Mouse (Mus musculus) hindbrain, embryonic 11.5 days (tissue): ENCODE results near the gene Plcb1. TPM values are rescaled to one million over a fixed set of nuclear protein-coding genes. Genes with fewer than 3 reads are reported as not detected.

Experiments
- ATAC-seq: fragments of 200-750 bp; cut with Nextera tagmentation; 2 replicates; pipeline ENCODE4 v1.8.0; 2017; ENCODE audit warnings: mild to moderate bottlenecking, moderate TSS enrichment, moderate library complexity; ENCODE audit not compliant: low FRiP score
- DNase-seq: peaks from one replicate; pipeline ENCODE4 v3.0.0-alpha.2; 2015; ENCODE audit warnings: low spot score
- H3K27ac ChIP-seq: fragments of 300-500 bp; sonication (generic); 2 replicates; pipeline ENCODE4 v1.5.1; 2014; ENCODE audit warnings: mild to moderate bottlenecking, low read depth, low read length
- H3K27me3 ChIP-seq: fragments of 300-500 bp; sonication (generic); 2 replicates; pipeline ENCODE4 v1.6.1; 2014; ENCODE audit warnings: mild to moderate bottlenecking, low read length, moderate library complexity, mixed read lengths; ENCODE audit not compliant: control insufficient read depth, insufficient read depth
- H3K36me3 ChIP-seq: fragments of 300-500 bp; sonication (generic); 2 replicates; pipeline ENCODE4 v1.6.1; 2014; ENCODE audit warnings: mild to moderate bottlenecking, low read length, moderate library complexity, mixed read lengths; ENCODE audit not compliant: control insufficient read depth, insufficient read depth
- H3K4me1 ChIP-seq: fragments of 300-500 bp; sonication (generic); replicated peaks from 2 replicates; pipeline ENCODE4 v1.6.1; 2014; ENCODE audit warnings: low read length, mixed read lengths; ENCODE audit not compliant: control insufficient read depth, insufficient read depth
- H3K4me2 ChIP-seq: fragments of 300-500 bp; sonication (generic); replicated peaks from 2 replicates; pipeline ENCODE4 v1.6.1; 2014; ENCODE audit warnings: mild to moderate bottlenecking, low read depth, low read length
- H3K4me3 ChIP-seq: fragments of 300-500 bp; sonication (generic); 2 replicates; pipeline ENCODE4 v1.5.1; 2014; ENCODE audit warnings: low read depth, low read length
- H3K9ac ChIP-seq: fragments of 300-500 bp; sonication (generic); 2 replicates; pipeline ENCODE4 v1.6.1; 2014; ENCODE audit warnings: low read depth, low read length
- H3K9me3 ChIP-seq: fragments of 300-500 bp; sonication (generic); 2 replicates; pipeline ENCODE4 v1.6.1; 2016; ENCODE audit warnings: low read length; ENCODE audit not compliant: control insufficient read depth
- WGBS: fragments of 180-500 bp; shearing (Covaris S2); extraction: QIAGEN DNeasy Blood & Tissue Kit; methylation state at CpG from one replicate; pipeline ENCODE4 v1.1.7; 2014; 5-methylcytosine and 5-hydroxymethylcytosine counted together
- polyA plus RNA-seq: library from polyadenylated mRNA; unstranded; fragments of >200 nt; fragmentation: Nextera tagmentation; extraction: Ambion mirVana; gene quantifications from 2 replicates; pipeline ENCODE4 v1.2.1, GENCODE M21; 2014

Plcb1 gene
- polyA plus RNA-seq, 1 experiment from 2014 or later = 10.7 TPM

DNA sequence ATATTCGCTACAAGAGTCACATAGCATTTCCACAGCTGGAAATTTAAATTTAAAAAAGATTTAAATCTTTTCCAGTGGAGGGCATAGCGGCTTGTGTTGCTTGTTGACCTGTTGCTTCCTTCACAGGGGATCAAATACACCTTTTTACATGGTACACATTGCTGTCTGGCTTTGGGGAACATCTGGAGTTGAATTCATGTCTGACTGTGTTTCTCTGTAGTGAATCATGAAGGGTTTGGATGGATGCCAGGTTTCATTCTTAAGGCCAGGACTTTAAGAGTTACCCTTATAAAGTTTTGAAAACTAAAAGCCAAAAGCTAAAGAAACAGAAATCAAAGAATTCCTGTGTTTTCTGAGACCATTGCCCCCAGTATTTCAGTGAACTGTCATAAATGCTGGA, 232.8 kb downstream of the Plcb1 start:
- Histone ChIP-seq H3K4me3 (no peak overlapping the region), H3K27ac (no peak overlapping the region), H3K9ac (no peak overlapping the region), H3K36me3 (no peaks in the 10 kb centered on the region), H3K9me3 (no peaks in the 10 kb centered on the region), H3K4me2 (no peak overlapping the region), H3K27me3 (no peaks in the 10 kb centered on the region), H3K4me1 (no peaks in the 10 kb centered on the region)
- WGBS = 78% methylated on average over 2 of the region's 2 CpGs
- no peak for ATAC-seq
- DNase-seq = no peak

DNA sequence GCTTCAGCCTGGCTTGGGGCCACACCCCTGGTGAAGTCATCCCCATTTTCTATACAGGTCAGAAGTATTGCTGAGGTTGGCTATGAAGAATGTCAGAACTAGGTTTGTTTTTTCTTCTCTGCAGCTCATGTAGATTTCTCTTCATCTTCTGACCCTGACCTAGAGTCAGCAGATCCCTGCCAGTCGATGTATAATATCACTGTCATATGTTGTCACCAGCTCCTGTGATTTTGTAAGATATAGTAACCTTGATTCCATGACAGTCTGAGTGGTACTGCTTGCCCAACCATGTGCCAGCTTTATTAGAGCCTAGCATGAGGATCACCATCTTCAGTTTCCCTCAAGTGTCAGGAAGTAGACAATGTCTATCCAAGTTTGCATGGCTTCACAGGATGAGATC, 233.7 kb downstream of the Plcb1 start:
- WGBS = 84% methylated on average over 1 of the region's 1 CpGs
- H3K9ac ChIP-seq = no peak overlapping the region
- DNase-seq (no peak), ATAC-seq (no peak)
- no peaks in the 10 kb centered on the region for H3K9me3 ChIP-seq
- H3K4me3 ChIP-seq = no peak overlapping the region
- no peaks in the 10 kb centered on the region for H3K27me3 ChIP-seq
- H3K4me2 ChIP-seq = no peak overlapping the region
- no peaks in the 10 kb centered on the region for H3K36me3 ChIP-seq
- no peak overlapping the region for H3K27ac ChIP-seq
- H3K4me1 ChIP-seq = no peaks in the 10 kb centered on the region

DNA sequence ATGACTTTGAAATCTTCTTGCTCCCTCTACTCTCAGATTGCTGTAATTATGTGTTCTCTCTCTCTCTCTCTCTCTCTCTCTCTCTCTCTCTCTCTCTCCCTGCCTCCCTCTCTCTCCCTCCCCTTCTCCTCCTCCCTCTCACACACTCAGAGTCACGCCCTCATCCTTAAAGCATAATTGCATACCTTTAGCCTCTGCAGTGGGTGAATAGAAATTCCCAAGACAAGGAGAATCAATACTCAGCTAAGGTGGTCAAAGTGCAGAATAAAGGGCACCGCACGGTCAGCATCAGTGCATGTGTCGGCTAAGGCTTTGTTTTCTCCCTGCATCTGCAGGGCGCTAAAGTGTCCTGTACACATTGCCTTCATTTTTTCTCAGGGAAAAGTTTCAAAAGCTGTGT, 243.4 kb downstream of the Plcb1 start:
- Histone ChIP-seq H3K4me3 (no peak overlapping the region), H3K9me3 (no peaks in the 10 kb centered on the region), H3K36me3 (no peaks in the 10 kb centered on the region), H3K27ac (no peak overlapping the region), H3K4me1 (no peaks in the 10 kb centered on the region), H3K4me2 (no peak overlapping the region), H3K9ac (no peak overlapping the region), H3K27me3 (no peaks in the 10 kb centered on the region)
- DNase-seq (peak; percentile 18), ATAC-seq (peak; percentile 42; the same call in 1 of the 2 replicates)
- WGBS = 37% methylated on average over 5 of the region's 5 CpGs

DNA sequence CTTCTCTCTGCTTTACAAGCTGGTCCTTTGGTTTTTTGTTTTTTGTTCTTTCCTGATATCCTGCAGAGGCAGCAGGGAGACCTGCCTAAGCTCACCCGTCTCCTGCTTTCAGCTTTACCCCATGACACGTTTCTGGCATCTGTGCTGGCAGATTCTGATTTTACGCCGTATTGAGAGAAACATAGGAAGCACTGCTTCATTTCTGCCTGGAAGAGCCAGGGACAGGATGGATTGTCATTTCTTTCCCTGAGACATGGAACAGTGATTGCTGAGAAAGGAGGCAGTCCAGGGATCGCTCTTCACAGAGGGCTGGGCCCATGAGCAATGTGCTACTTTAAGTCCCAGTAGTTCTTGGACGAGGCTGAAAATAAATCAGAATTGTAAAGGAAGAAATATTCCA, 243.8 kb downstream of the Plcb1 start:
- H3K9ac ChIP-seq = no peak overlapping the region
- DNase-seq = no peak
- ATAC-seq = peak; percentile 14; the same call in 1 of the 2 replicates
- H3K4me2 ChIP-seq = no peak overlapping the region
- WGBS = 42% methylated on average over 6 of the region's 6 CpGs
- no peaks in the 10 kb centered on the region for H3K36me3 ChIP-seq
- H3K9me3 ChIP-seq = no peaks in the 10 kb centered on the region
- H3K27me3 ChIP-seq = no peaks in the 10 kb centered on the region
- no peak overlapping the region for H3K4me3 ChIP-seq
- no peaks in the 10 kb centered on the region for H3K4me1 ChIP-seq
- no peak overlapping the region for H3K27ac ChIP-seq

DNA sequence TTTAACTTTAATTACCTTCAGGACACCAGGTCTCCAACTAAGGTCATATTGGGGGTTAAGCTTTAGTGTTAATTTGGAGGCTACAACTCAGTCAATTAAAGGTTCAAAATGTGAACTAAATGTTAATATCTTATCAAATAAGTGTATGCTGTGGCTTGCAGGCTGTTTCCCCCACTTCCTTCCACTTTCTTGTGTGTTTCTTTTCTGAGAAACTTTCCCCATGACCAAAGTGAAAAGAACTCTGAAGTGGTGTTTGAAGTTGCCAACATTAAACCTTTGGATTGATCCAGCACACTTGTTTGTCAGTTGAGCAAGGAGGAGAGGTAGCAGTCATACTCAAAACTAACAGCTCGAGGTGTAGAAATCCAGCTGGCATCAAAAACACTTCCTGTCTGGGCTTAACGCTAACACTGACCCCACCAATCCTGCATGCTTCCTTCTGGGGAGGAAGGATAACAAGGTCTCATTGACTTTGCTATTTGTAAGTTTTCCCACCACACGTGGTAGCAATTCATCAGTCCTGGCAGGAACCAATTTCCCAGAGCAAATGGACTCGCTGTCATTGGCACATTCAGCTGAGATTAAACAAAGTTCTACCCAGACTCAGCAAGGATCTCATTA, 249.9 kb downstream of the Plcb1 start:
- 44% methylated on average over 4 of the region's 4 CpGs for whole genome bisulfite sequencing
- H3K27me3 ChIP-seq = no peaks in the 10 kb centered on the region
- no peaks in the 10 kb centered on the region for H3K36me3 ChIP-seq
- no peak overlapping the region for H3K4me2 ChIP-seq
- no peaks in the 10 kb centered on the region for H3K9me3 ChIP-seq
- DNase-seq (no peak), ATAC-seq (no peak)
- no peak overlapping the region for H3K4me3 ChIP-seq
- H3K9ac ChIP-seq = no peak overlapping the region
- H3K4me1 ChIP-seq = no peaks in the 10 kb centered on the region
- H3K27ac ChIP-seq = no peak overlapping the region

DNA sequence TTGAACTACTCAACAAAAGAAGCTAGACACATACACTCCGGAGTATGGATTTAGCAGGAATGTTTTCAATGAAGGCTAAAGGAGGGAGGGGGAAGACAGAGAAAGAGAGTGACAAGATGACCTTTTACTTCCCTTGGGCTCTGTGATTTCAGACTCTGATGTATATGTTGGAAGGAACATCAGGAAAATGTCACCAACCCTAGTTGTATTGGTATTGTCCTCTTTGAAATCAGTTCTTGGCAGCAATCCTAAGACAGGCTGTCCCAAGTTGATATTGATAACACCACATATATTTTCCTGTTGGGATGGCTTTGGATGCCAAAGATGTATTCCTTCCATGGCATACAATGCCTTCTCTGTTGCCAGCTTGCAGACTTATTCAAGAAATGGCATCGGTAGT, 262.9 kb downstream of the Plcb1 start:
- no peaks in the 10 kb centered on the region for H3K27me3 ChIP-seq
- no peak overlapping the region for H3K9ac ChIP-seq
- H3K4me3 ChIP-seq = no peak overlapping the region
- WGBS = 74% methylated on average over 2 of the region's 2 CpGs
- H3K27ac ChIP-seq = no peak overlapping the region
- H3K9me3 ChIP-seq = no peaks in the 10 kb centered on the region
- ATAC-seq (no peak), DNase-seq (no peak)
- no peaks in the 10 kb centered on the region for H3K36me3 ChIP-seq
- no peak overlapping the region for H3K4me2 ChIP-seq
- no peaks in the 10 kb centered on the region for H3K4me1 ChIP-seq

DNA sequence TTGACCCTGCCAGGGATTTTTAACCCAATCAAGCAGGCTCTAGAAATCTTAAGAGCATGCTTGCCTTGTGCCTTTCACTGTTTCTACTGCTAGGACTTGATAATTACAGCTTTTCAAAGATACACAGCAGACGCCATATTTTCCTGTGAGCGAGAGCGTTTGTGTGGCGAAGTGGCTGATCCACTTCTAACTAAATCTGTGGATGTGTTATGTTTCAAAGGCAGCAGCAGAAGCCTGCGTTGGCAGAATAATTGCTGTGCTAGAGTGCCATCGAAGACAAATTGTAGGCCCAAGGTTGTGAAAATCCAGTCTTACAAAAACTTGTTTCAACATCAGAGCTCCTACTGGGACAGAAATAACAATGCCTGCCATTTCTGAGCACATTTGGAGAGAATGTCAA, 263.4 kb downstream of the Plcb1 start:
- no peaks in the 10 kb centered on the region for H3K36me3 ChIP-seq
- no peaks in the 10 kb centered on the region for H3K9me3 ChIP-seq
- ATAC-seq (no peak), DNase-seq (no peak)
- H3K9ac ChIP-seq = no peak overlapping the region
- no peak overlapping the region for H3K4me3 ChIP-seq
- no peak overlapping the region for H3K4me2 ChIP-seq
- no peaks in the 10 kb centered on the region for H3K4me1 ChIP-seq
- H3K27ac ChIP-seq = no peak overlapping the region
- no peaks in the 10 kb centered on the region for H3K27me3 ChIP-seq
- 88% methylated on average over 6 of the region's 6 CpGs for WGBS

DNA sequence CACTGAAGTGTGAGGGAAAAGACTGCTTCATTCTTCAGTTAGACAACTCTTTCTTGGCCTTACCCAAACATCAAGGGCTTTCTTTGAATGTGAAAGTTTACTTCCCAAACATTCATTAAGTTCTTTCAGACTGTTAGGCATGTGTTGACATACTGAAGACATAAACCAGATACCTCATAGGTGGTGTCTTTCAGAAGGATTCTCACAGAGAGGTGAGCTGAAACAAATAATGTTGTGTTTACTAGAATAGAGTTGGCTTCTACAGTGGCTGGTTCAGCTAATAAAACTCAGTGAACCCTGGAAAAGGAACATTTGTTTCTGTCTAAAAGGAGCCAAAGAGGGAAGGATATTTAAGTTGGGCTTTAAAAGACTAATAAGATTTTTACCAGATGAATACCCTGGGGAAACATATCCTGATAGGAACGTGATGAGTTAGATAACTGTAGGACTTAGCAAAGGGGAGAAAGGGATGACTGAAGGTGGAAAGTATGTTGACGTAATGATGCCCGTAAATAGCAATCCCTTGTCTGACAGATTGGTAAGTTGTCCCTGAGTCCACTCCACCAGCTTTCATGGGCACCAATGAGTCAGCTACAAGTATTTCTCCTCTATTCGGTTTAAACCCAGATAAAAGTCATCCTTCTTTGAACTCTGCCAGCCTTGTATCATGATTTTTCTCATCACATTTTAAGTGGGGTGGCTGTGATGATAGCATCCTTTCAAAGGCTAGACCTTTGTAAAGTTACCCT, 265.8 kb downstream of the Plcb1 start:
- Histone ChIP-seq H3K9me3 (no peaks in the 10 kb centered on the region), H3K36me3 (no peaks in the 10 kb centered on the region), H3K4me3 (no peak overlapping the region), H3K9ac (no peak overlapping the region), H3K27ac (no peak overlapping the region), H3K4me2 (no peak overlapping the region), H3K27me3 (no peaks in the 10 kb centered on the region), H3K4me1 (no peaks in the 10 kb centered on the region)
- ATAC-seq (no peak), DNase-seq (no peak)
- 90% methylated on average over 4 of the region's 4 CpGs for WGBS

DNA sequence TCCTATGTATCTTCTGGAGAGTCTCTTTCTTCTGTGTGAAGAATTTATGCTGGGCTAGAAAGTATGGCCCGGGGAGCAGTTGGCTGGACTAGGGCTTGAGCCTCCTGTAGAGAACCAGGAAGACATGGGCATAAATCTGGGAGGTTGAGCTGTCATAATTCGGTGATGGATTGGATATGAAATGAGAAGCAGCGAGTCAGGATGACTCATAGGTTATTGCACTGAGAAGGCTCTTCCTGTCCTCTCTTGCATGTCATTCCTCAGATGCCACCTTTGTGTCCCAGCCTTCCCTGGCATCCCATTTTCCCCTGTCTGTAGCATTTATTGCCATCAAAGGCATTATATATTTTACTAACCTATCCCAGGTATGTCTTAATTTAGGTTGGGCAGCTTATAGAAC, 267.5 kb downstream of the Plcb1 start:
- Histone ChIP-seq H3K9ac (no peak overlapping the region), H3K4me3 (no peak overlapping the region), H3K9me3 (no peaks in the 10 kb centered on the region), H3K4me1 (no peaks in the 10 kb centered on the region), H3K27ac (no peak overlapping the region), H3K36me3 (no peaks in the 10 kb centered on the region), H3K27me3 (no peaks in the 10 kb centered on the region), H3K4me2 (no peak overlapping the region)
- 79% methylated on average over 3 of the region's 3 CpGs for WGBS
- DNase-seq = no peak
- no peak for ATAC-seq
